26 mouse cellular contexts compared by ENCODE assay signal in the genomic region with DNA sequence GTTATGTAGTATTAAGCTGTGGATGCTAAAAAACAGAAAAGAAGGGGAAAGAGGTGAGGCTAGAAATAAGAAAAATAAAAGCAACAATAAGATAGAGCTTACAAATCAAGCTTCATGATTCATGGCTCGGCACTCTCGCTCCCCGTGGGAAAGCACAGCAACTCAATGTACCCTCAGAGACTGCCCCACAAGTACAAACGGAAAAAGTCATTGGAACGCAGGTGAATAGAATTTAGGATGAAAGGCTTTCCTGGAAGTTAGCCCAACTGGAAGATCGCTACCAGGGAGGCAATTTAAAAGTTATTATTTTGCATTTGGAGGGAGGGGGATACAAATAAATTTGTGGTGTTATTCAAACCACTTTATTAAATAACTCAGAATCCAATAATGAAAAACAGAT.
"Had no signal": no experiment of that assay in that cellular context is flagged by ENCODE, and none has a peak within 500 bp of the region (broad histone marks: within the 10 kb centered on the region; RNA-seq: fewer than 3 reads in every experiment).

No protein-coding gene starts in this region.

- H3K4me3 ChIP-seq: heart, adult 2 months; heart, embryonic 13.5 days; heart, embryonic 15.5 days; hindbrain, embryonic 13.5 days; hindbrain, embryonic 15.5 days; kidney, embryonic 15.5 days; limb, embryonic 12.5 days; liver, embryonic 12.5 days had no signal

- H3K9ac ChIP-seq: heart, embryonic 13.5 days; heart, embryonic 15.5 days; hindbrain, embryonic 13.5 days; hindbrain, embryonic 15.5 days; kidney, embryonic 15.5 days; limb, embryonic 12.5 days; liver, embryonic 12.5 days; liver, embryonic 14.5 days had no signal

- H3K27ac ChIP-seq: heart, adult 2 months; heart, embryonic 13.5 days; heart, embryonic 15.5 days; hindbrain, embryonic 13.5 days; hindbrain, embryonic 15.5 days; hindbrain, postnatal 0 days; kidney, embryonic 15.5 days; kidney, postnatal 0 days; limb, embryonic 12.5 days; liver, embryonic 12.5 days; liver, embryonic 14.5 days had no signal

- H3K27me3 ChIP-seq: heart, embryonic 13.5 days; heart, embryonic 15.5 days; hindbrain, embryonic 13.5 days; hindbrain, embryonic 15.5 days; kidney, embryonic 15.5 days; limb, embryonic 12.5 days; liver, embryonic 12.5 days had no signal

- H3K4me2 ChIP-seq: heart, embryonic 11.5 days; heart, embryonic 13.5 days; heart, embryonic 15.5 days; hindbrain, embryonic 13.5 days; hindbrain, embryonic 15.5 days; kidney, embryonic 15.5 days; limb, embryonic 12.5 days; liver, embryonic 12.5 days had no signal

- DNase-seq: gastrocnemius, postnatal 14 days; gastrocnemius, postnatal 36 days; heart, adult 11 months; heart, adult 2 months; heart, postnatal 14 days; heart, postnatal 36 days; kidney, adult 11 months; kidney, adult 2 months; kidney, adult 9 months; kidney, postnatal 14 days; kidney, postnatal 36 days; layer of hippocampus, adult 9-11 months; layer of hippocampus, postnatal 36 days; left cerebral cortex, postnatal 4 days had no signal

- H3K9me3 ChIP-seq: heart, embryonic 13.5 days; heart, embryonic 15.5 days; hindbrain, embryonic 13.5 days; hindbrain, embryonic 15.5 days; kidney, embryonic 15.5 days; limb, embryonic 12.5 days; liver, embryonic 12.5 days had no signal

- ATAC-seq: hindbrain, postnatal 0 days; intestine, embryonic 16.5 days; liver, embryonic 12.5 days had no signal

- H3K36me3 ChIP-seq: heart, embryonic 13.5 days; heart, embryonic 15.5 days; hindbrain, embryonic 13.5 days; hindbrain, embryonic 15.5 days; kidney, embryonic 15.5 days; limb, embryonic 12.5 days; liver, embryonic 12.5 days had no signal

- H3K4me1 ChIP-seq: limb, embryonic 12.5 days; liver, embryonic 12.5 days had no signal
